Mouse (Mus musculus): ENCODE data around the gene Zp1. TPM values are rescaled to one million over a fixed set of nuclear protein-coding genes. Genes with fewer than 3 reads are reported as not detected.

Gene Zp1
- polyA plus RNA-seq (2012), result not detected in 2 replicates

DNA sequence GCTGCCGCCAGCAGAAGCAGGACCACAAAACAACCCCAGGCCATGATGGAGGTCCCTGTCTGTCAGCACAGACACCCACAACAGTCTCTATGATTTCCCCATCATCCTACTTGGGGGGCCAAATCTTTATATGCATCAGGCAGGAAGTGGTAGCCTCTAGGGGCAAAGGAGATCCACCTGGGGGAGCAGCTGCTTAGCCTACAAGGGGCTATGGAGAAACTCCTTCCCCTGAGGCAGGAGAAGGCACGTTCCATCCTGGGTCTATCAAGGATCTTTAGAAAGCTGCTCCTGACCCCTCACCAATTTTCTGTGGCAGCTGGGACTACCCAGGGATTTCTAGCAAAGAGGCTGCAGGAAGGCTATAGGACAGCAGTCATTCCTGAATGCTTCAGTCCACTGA is at the start of gene Zp1:
TSS of gene Zp1 (minus strand) at position 101 of the 400 bp plus-strand sequence.
- Histone ChIP-seq H3K4me3 (replicated peaks) (no peak within 1 kb of the TSS), H3K9me3 (ENCODE audit: control insufficient read depth, low read length) (no peaks in the 10 kb centered on the region), H3K27me3 (ENCODE audit: control insufficient read depth) (no peaks in the 10 kb centered on the region), H3K36me3 (ENCODE audit: control insufficient read depth) (no peaks in the 10 kb centered on the region), H3K4me1 (ENCODE audit: control insufficient read depth) (peaks cover 6% of the 10 kb centered on the region)
- TF ChIP-seq GATA1 (IDR thresholded peaks at IDR 0.05; ENCODE audit: low read length) (no peak), TAL1 (IDR thresholded peaks at IDR 0.05; ENCODE audit: low read length) (no peak)

GRCm38 (mm10) chr19:10968578-10968977 is 48.1 kb upstream of the Zp1 start:
- no peak overlapping the region for H3K4me3 ChIP-seq (replicated peaks)
- no peak for TF ChIP-seq GATA1 (IDR thresholded peaks at IDR 0.05; ENCODE audit: low read length)
- TF ChIP-seq TAL1 (IDR thresholded peaks at IDR 0.05; ENCODE audit: low read length), result no peak
- no peaks in the 10 kb centered on the region for H3K4me1 ChIP-seq (ENCODE audit: control insufficient read depth)
- no peaks in the 10 kb centered on the region for H3K9me3 ChIP-seq (ENCODE audit: control insufficient read depth, low read length)
- H3K36me3 ChIP-seq (ENCODE audit: control insufficient read depth), result no peaks in the 10 kb centered on the region
- H3K27me3 ChIP-seq (ENCODE audit: control insufficient read depth), result no peaks in the 10 kb centered on the region

- no peaks in the 10 kb centered on the region for H3K4me1 ChIP-seq (ENCODE audit: control insufficient read depth)
- TF ChIP-seq TAL1 (IDR thresholded peaks at IDR 0.05; ENCODE audit: low read length) (no peak), GATA1 (IDR thresholded peaks at IDR 0.05; ENCODE audit: low read length) (no peak)
- H3K9me3 ChIP-seq (ENCODE audit: control insufficient read depth, low read length), result no peaks in the 10 kb centered on the region
- no peaks in the 10 kb centered on the region for H3K36me3 ChIP-seq (ENCODE audit: control insufficient read depth)
- no peaks in the 10 kb centered on the region for H3K27me3 ChIP-seq (ENCODE audit: control insufficient read depth)
- H3K4me3 ChIP-seq (replicated peaks), result no peak overlapping the region
Measured at GRCm38 (mm10) chr19:10965721-10966120, 45.3 kb upstream of the Zp1 start.

GRCm38 (mm10) chr19:10959978-10960346 is 39.5 kb upstream of the Zp1 start:
- no peaks in the 10 kb centered on the region for H3K9me3 ChIP-seq (ENCODE audit: control insufficient read depth, low read length)
- peaks cover 15% of the 10 kb centered on the region for H3K27me3 ChIP-seq (ENCODE audit: control insufficient read depth)
- H3K36me3 ChIP-seq (ENCODE audit: control insufficient read depth), result no peaks in the 10 kb centered on the region
- no peaks in the 10 kb centered on the region; the same call in 1 of the 2 replicates for H3K4me1 ChIP-seq (ENCODE audit: control insufficient read depth)
- TF ChIP-seq GATA1 (IDR thresholded peaks at IDR 0.05; ENCODE audit: low read length) (no peak), TAL1 (IDR thresholded peaks at IDR 0.05; ENCODE audit: low read length) (no peak)
- no peak overlapping the region for H3K4me3 ChIP-seq (replicated peaks)

DNA sequence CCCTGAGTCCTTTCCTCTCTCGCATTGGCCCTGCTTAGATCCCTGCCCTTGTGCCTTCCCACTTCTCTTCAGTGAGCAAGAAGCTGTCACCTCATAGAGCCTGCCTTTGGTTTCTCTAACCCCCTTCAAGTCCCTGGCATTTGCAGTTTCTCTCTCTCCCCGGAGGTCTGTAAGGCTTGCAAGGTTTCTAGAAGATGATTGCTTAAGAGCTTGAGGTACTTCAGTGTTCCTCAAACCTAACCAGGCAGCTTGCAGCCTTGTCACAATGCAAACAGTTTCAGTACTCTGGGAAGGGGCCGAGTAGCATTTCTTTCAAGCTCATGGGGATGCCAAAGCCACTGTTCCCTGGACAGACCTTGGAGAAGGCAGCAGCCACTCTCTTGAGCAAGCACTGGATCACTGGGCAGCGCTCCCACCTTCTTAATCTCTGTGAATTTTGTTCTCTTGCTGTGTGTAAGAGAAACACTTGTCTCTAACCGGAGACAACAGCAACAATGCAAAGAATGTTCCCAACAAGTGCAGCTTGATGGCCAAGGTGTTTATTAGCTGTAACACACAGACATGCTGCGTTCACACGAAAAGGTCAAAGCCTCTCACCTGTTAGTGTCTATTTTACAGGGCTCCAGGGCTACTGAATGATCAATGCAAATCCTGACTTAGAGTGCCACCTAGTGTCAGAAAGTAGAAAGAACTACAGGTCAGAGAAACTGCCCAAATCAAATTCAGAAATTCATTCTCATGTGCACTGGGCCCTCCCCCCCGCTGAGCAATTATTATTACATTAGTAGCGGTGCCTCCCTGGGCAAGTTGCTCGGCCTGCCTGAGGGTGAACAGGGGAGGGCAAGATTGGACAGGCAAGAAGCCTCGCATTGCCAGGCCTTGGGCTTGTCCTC is 38.9 kb upstream of the Zp1 start:
- Histone ChIP-seq H3K9me3 (ENCODE audit: control insufficient read depth, low read length) (no peaks in the 10 kb centered on the region), H3K27me3 (ENCODE audit: control insufficient read depth) (peaks cover 15% of the 10 kb centered on the region), H3K4me1 (ENCODE audit: control insufficient read depth) (no peaks in the 10 kb centered on the region; the same call in 1 of the 2 replicates), H3K4me3 (replicated peaks) (no peak overlapping the region), H3K36me3 (ENCODE audit: control insufficient read depth) (no peaks in the 10 kb centered on the region)
- no peak for TF ChIP-seq TAL1 (IDR thresholded peaks at IDR 0.05; ENCODE audit: low read length)
- no peak for TF ChIP-seq GATA1 (IDR thresholded peaks at IDR 0.05; ENCODE audit: low read length)

- no peaks in the 10 kb centered on the region for H3K36me3 ChIP-seq (ENCODE audit: control insufficient read depth)
- no peak overlapping the region for H3K4me3 ChIP-seq (replicated peaks)
- TF ChIP-seq TAL1 (IDR thresholded peaks at IDR 0.05; ENCODE audit: low read length) (no peak), GATA1 (IDR thresholded peaks at IDR 0.05; ENCODE audit: low read length) (no peak)
- H3K9me3 ChIP-seq (ENCODE audit: control insufficient read depth, low read length), result no peaks in the 10 kb centered on the region
- peaks cover 19% of the 10 kb centered on the region for H3K4me1 ChIP-seq (ENCODE audit: control insufficient read depth)
- H3K27me3 ChIP-seq (ENCODE audit: control insufficient read depth), result peaks cover 17% of the 10 kb centered on the region
Measured at GRCm38 (mm10) chr19:10952021-10952939, 31.8 kb upstream of the Zp1 start.

DNA sequence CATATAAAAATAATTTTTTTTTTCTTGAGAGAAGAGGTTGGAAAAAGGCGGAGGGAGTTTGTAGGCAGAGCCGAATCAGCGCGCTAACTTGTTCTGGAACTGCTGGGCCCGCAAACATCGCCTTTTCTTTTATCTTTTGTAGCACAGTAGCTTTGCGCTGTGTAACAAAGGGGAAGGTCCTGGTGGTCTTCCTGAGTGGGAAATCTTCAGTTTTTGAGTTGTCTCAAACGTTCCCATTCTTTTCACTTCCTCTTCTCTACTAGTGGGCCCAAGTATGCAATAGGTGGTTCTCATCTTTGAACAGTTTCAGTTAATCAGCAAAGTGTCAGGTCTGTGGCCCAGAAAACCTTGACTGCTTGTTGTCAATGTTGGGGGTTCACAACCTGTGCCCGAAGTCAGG is 29.1 kb upstream of the Zp1 start:
- Histone ChIP-seq H3K4me3 (replicated peaks) (peak overlapping the region; percentile 84), H3K27me3 (ENCODE audit: control insufficient read depth) (peaks cover 11% of the 10 kb centered on the region), H3K9me3 (ENCODE audit: control insufficient read depth, low read length) (no peaks in the 10 kb centered on the region), H3K4me1 (ENCODE audit: control insufficient read depth) (peaks cover 37% of the 10 kb centered on the region), H3K36me3 (ENCODE audit: control insufficient read depth) (peaks cover 16% of the 10 kb centered on the region)
- TF ChIP-seq TAL1 (IDR thresholded peaks at IDR 0.05; ENCODE audit: low read length), result no peak
- TF ChIP-seq GATA1 (IDR thresholded peaks at IDR 0.05; ENCODE audit: low read length), result no peak

DNA sequence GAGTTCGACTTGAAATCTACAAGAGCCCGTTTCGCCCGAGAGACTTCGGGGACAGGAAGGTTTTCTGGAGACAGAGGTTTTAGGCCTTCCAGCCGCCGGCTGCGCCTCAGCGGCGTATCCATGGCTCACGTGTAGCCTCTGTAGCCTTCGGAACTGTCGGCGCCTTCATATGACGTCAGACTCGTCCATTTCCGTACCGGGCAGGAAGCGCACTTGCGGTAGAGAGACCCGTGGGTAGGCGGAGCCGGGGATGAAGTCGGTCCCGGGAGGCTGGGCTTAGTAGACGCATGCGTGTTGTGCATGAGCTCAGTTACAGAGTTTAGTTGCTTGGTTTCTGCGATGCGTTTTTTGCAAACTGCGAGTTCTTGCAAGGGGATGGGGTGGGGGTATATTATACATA is 28.7 kb upstream of the Zp1 start, which contains the start of gene Ccdc86:
TSS of gene Ccdc86 (minus strand) at position 155 of the 400 bp plus-strand sequence.
- Histone ChIP-seq H3K36me3 (ENCODE audit: control insufficient read depth) (peaks cover 21% of the 10 kb centered on the region), H3K27me3 (ENCODE audit: control insufficient read depth) (peaks cover 9% of the 10 kb centered on the region), H3K9me3 (ENCODE audit: control insufficient read depth, low read length) (no peaks in the 10 kb centered on the region), H3K4me1 (ENCODE audit: control insufficient read depth) (peaks cover 37% of the 10 kb centered on the region), H3K4me3 (replicated peaks) (peak within 1 kb of the TSS; percentile 84)
- TF ChIP-seq TAL1 (IDR thresholded peaks at IDR 0.05; ENCODE audit: low read length), result no peak

GRCm38 (mm10) chr19:10948416-10948815 is 28.0 kb upstream of the Zp1 start:
- Histone ChIP-seq H3K9me3 (ENCODE audit: control insufficient read depth, low read length) (no peaks in the 10 kb centered on the region), H3K27me3 (ENCODE audit: control insufficient read depth) (peaks cover 8% of the 10 kb centered on the region), H3K36me3 (ENCODE audit: control insufficient read depth) (peaks cover 28% of the 10 kb centered on the region), H3K4me3 (replicated peaks) (peak overlapping the region; percentile 84), H3K4me1 (ENCODE audit: control insufficient read depth) (peaks cover 37% of the 10 kb centered on the region)
- TF ChIP-seq GATA1 (IDR thresholded peaks at IDR 0.05; ENCODE audit: low read length) (no peak), TAL1 (IDR thresholded peaks at IDR 0.05; ENCODE audit: low read length) (no peak)

Measured in erythroblast, embryonic 14.5 days (primary cell).